Mouse (Mus musculus) embryonic facial prominence, embryonic 15.5 days (tissue): ENCODE results near the gene Heatr6. TPM values are rescaled to one million over a fixed set of nuclear protein-coding genes. Genes with fewer than 3 reads are reported as not detected.

Experiments used
- polyA plus RNA-seq: library from polyadenylated mRNA; unstranded; fragments of >200 nt; fragmentation: Nextera tagmentation; extraction: Ambion mirVana; gene quantifications from 2 replicates; pipeline ENCODE4 v1.2.1, GENCODE M21; 2015

Heatr6 gene
- polyA plus RNA-seq, 1 experiment from 2014 or later = 27.3 TPM

Other genes starting within 250 kb of the Heatr6 start
- gene Heatr9, start 231.5 kb upstream of the Heatr6 start, polyA plus RNA-seq = not detected in 2 replicates
- 0.35 and 0.70 TPM in 2 replicates for gene Ccl5, start 223.2 kb upstream of the Heatr6 start, polyA plus RNA-seq
- 7.6 and 8.5 TPM in 2 replicates for gene Ccl9, start 175.1 kb upstream of the Heatr6 start, polyA plus RNA-seq
- 5.1 and 5.3 TPM in 2 replicates for gene Ccl6, start 160.6 kb upstream of the Heatr6 start, polyA plus RNA-seq
- not detected in 2 replicates for gene Rpl9-ps1, start 108.1 kb upstream of the Heatr6 start, polyA plus RNA-seq
- 0.96 and 1.1 TPM in 2 replicates for gene Ccl3, start 104.3 kb upstream of the Heatr6 start, polyA plus RNA-seq
- 0.44 and 0.63 TPM in 2 replicates for gene Ccl4, start 91.1 kb upstream of the Heatr6 start, polyA plus RNA-seq
- 3.2 and 3.3 TPM in 2 replicates for gene Wfdc17, start 49.7 kb upstream of the Heatr6 start, polyA plus RNA-seq
- 16.8 and 42.7 TPM in 2 replicates for gene Wfdc18, start 44.7 kb upstream of the Heatr6 start, polyA plus RNA-seq
- gene Wfdc21, start 6.8 kb upstream of the Heatr6 start, polyA plus RNA-seq = 0.73 and 1.2 TPM in 2 replicates
- not detected in 2 replicates for gene Hnf1b, start 96.4 kb downstream of the Heatr6 start, polyA plus RNA-seq
- 27.9 and 28.8 TPM in 2 replicates for gene Ddx52, start 188.4 kb downstream of the Heatr6 start, polyA plus RNA-seq
- gene Synrg, start 210.7 kb downstream of the Heatr6 start, polyA plus RNA-seq = 11.3 and 13.8 TPM in 2 replicates